Mouse (Mus musculus): ENCODE results near the gene Acp5.

DNA sequence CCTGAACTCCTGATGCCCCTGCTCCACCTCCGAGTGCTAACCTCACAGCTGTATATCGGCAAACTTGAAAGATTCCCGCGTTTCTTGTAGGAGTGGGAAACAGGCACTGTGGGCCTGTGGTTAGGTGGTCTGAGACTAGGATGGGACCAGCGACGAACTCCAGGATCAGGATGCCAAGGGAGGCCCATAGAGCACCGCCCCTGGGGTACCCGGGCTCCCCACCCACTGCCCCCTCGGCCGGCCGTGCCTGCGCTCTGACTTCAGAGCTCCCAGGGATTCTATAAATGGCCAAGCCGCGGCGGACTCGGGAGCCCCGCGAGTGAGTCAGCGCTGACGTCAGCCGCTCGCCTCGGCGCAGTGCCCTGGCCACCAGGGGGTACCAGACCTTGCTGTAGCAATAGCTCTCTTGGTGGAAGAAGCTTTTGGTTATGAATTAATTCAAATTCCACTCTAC, 39.6 kb downstream of the Acp5 start:
- no peak for TF ChIP-seq FLI1 (IDR thresholded peaks at IDR 0.05; ENCODE audit: low read length)
- no peak for TF ChIP-seq GATA1 (IDR thresholded peaks at IDR 0.05; ENCODE audit: borderline replicate concordance, low read length)
